Mouse (Mus musculus) lung, adult 2 months (tissue): ENCODE results near the gene Fzd4.

ENCODE experiments used
- CTCF ChIP-seq: fragments of 200-500 bp; IDR thresholded peaks from 2 replicates; pipeline ENCODE4 v1.5.1; 2011; ENCODE audit warnings: mild to moderate bottlenecking, low read length, control low read depth; ENCODE audit not compliant: insufficient read depth
- POLR2A ChIP-seq: fragments of 200-500 bp; IDR thresholded peaks from 2 replicates; pipeline ENCODE4 v1.6.1; 2011; ENCODE audit warnings: low read depth, mild to moderate bottlenecking, control low read depth, low read length, borderline replicate concordance; ENCODE audit errors: extremely low read depth

- TF ChIP-seq CTCF (no peak), POLR2A (no peak)
Measured at GRCm38 (mm10) chr7:89367643-89368042, 36.5 kb upstream of the Fzd4 start.
